In the genomic region with DNA sequence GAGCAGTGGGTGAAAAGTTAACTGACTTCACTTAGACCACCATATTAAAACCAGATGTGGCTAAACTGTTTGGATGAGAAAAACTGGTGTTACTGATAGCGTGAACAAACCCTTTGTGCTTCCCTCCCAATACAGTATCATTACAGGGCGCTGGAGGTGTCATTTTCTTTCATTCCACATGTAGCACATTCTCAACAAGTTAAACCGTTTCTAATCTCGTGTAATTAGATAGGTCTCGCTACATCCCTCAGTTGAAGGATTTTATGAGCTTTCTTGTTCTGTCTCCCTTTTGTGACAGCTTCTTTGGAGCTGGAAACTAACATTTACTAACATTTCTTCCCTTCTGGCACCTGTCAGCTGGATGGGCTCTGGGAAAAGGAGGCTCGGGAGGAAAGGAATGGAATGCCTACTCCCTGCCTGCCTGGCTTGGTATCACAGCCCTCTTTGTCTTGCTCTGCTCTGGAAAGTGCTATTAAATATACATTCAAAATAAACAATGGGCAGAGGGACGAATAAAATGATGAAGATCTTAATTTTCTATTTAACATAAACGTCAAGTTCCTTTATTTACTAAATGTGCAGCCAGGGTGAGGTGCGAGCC, we compare ENCODE assay signal across 22 mouse cellular contexts.
DNase-seq lines count a peak whose midpoint lies in the region; ATAC-seq and TF ChIP-seq lines count a peak whose summit lies in the region.
"Had no signal": no experiment of that assay in that cellular context is flagged by ENCODE, and none has a peak within 500 bp of the region (broad histone marks: within the 10 kb centered on the region; RNA-seq: fewer than 3 reads in every experiment).

No protein-coding gene starts in this region.

- no peaks in the 10 kb centered on the region for H3K36me3 ChIP-seq in heart, postnatal 0 days (replicated peaks; ENCODE audit: control insufficient read depth, insufficient read depth, low read length)
- H3K36me3 ChIP-seq in neural tube, embryonic 15.5 days, result no peaks in the 10 kb centered on the region
- H3K36me3 ChIP-seq in limb, embryonic 10.5 days, result no peaks in the 10 kb centered on the region
- H3K36me3 ChIP-seq: embryonic facial prominence, embryonic 15.5 days; hindbrain, embryonic 15.5 days; liver, embryonic 13.5 days; midbrain, embryonic 12.5 days; stomach, embryonic 15.5 days had no signal

- 45% methylated on average over 9 of the region's 9 CpGs for WGBS in heart, postnatal 0 days
- 46% methylated on average over 9 of the region's 9 CpGs for WGBS in neural tube, embryonic 15.5 days
- 25% methylated on average over 9 of the region's 9 CpGs for WGBS in limb, embryonic 10.5 days

- peak overlapping the region; percentile 46; the same call in 1 of the 2 replicates for H3K27ac ChIP-seq in heart, postnatal 0 days (ENCODE audit: low read depth)
- no peak overlapping the region for H3K27ac ChIP-seq in neural tube, embryonic 15.5 days (replicated peaks)
- H3K27ac ChIP-seq in limb, embryonic 10.5 days, result peak overlapping the region; percentile 42; the same call in 1 of the 2 replicates
- H3K27ac ChIP-seq: embryonic facial prominence, embryonic 15.5 days; hindbrain, embryonic 15.5 days; left cerebral cortex, adult 2 months; liver, embryonic 13.5 days; macrophage; midbrain, embryonic 12.5 days; stomach, embryonic 15.5 days had no signal

- H3K9me3 ChIP-seq in heart, postnatal 0 days (replicated peaks; ENCODE audit: control insufficient read depth, low read length), result no peaks in the 10 kb centered on the region
- no peaks in the 10 kb centered on the region for H3K9me3 ChIP-seq in neural tube, embryonic 15.5 days (replicated peaks)
- H3K9me3 ChIP-seq in limb, embryonic 10.5 days (replicated peaks), result no peaks in the 10 kb centered on the region
- H3K9me3 ChIP-seq: embryonic facial prominence, embryonic 15.5 days; hindbrain, embryonic 15.5 days; liver, embryonic 13.5 days; midbrain, embryonic 12.5 days; stomach, embryonic 15.5 days had no signal

- ATAC-seq in heart, postnatal 0 days (ENCODE audit: insufficient read depth, low read depth), result no peak
- ATAC-seq in neural tube, embryonic 15.5 days (ENCODE audit: low FRiP score), result no peak
- ATAC-seq: intestine, embryonic 16.5 days had no signal

- no peak for TF ChIP-seq EP300 in heart, postnatal 0 days (IDR thresholded peaks at IDR 0.05; ENCODE audit: low read depth)

- H3K4me2 ChIP-seq in heart, postnatal 0 days (ENCODE audit: low read depth, low read length), result no peak overlapping the region
- H3K4me2 ChIP-seq in neural tube, embryonic 15.5 days, result no peak overlapping the region
- H3K4me2 ChIP-seq: embryonic facial prominence, embryonic 15.5 days; hindbrain, embryonic 15.5 days; liver, embryonic 13.5 days; midbrain, embryonic 12.5 days; stomach, embryonic 15.5 days had no signal

- peaks cover 5% of the 10 kb centered on the region; the same call in 1 of the 2 replicates for H3K4me1 ChIP-seq in heart, postnatal 0 days (ENCODE audit: control insufficient read depth, insufficient read depth)
- H3K4me1 ChIP-seq in neural tube, embryonic 15.5 days, result no peaks in the 10 kb centered on the region; the same call in 1 of the 2 replicates
- H3K4me1 ChIP-seq in limb, embryonic 10.5 days, result peaks cover 18% of the 10 kb centered on the region
- H3K4me1 ChIP-seq: embryonic facial prominence, embryonic 15.5 days; hindbrain, embryonic 15.5 days; liver, embryonic 13.5 days; stomach, embryonic 15.5 days had no signal

- H3K4me3 ChIP-seq in heart, postnatal 0 days (ENCODE audit: low read depth, low read length), result no peak overlapping the region
- no peak overlapping the region for H3K4me3 ChIP-seq in neural tube, embryonic 15.5 days (replicated peaks)
- no peak overlapping the region for H3K4me3 ChIP-seq in limb, embryonic 10.5 days
- H3K4me3 ChIP-seq: embryonic facial prominence, embryonic 15.5 days; hindbrain, embryonic 15.5 days; left cerebral cortex, adult 2 months; liver, embryonic 13.5 days; midbrain, embryonic 12.5 days; stomach, embryonic 15.5 days had no signal

- TF ChIP-seq CTCF in heart, postnatal 0 days (IDR thresholded peaks at IDR 0.05; ENCODE audit: low read depth), result no peak

- H3K9ac ChIP-seq in heart, postnatal 0 days (replicated peaks; ENCODE audit: low read depth, low read length), result no peak overlapping the region
- H3K9ac ChIP-seq in neural tube, embryonic 15.5 days (replicated peaks), result no peak overlapping the region
- H3K9ac ChIP-seq: embryonic facial prominence, embryonic 15.5 days; hindbrain, embryonic 15.5 days; liver, embryonic 13.5 days; midbrain, embryonic 12.5 days; stomach, embryonic 15.5 days had no signal

- H3K27me3 ChIP-seq in heart, postnatal 0 days (ENCODE audit: control insufficient read depth, insufficient read depth, low read length), result no peaks in the 10 kb centered on the region
- peaks cover 31% of the 10 kb centered on the region; the same call in 1 of the 2 replicates for H3K27me3 ChIP-seq in neural tube, embryonic 15.5 days (replicated peaks)
- H3K27me3 ChIP-seq in limb, embryonic 10.5 days (ENCODE audit: low read depth, poor library complexity, severe bottlenecking), result peaks cover 95% of the 10 kb centered on the region
- H3K27me3 ChIP-seq: liver, embryonic 13.5 days; stomach, embryonic 15.5 days had no signal

- no peak for DNase-seq in heart, postnatal 0 days (ENCODE audit: low spot score)
- no peak for DNase-seq in heart, adult 8-10 months (ENCODE audit: low spot score)
- DNase-seq in neural tube, embryonic 10.5 days (ENCODE audit: extremely low spot score, low spot score), result peak; percentile 13
- no peak for DNase-seq in limb, embryonic 10.5 days (ENCODE audit: low spot score)
- no peak for DNase-seq in urinary bladder, adult 18-20 months (ENCODE audit: low spot score in 2 of 2)
- DNase-seq in urinary bladder, postnatal 4 days (ENCODE audit: low spot score in 2 of 2), result no peak
- DNase-seq: cerebellum, adult 18-20 months; cerebellum, postnatal 25 days; gastrocnemius, postnatal 14 days; heart, adult 18-20 months; kidney, postnatal 10 days; left cerebral cortex, postnatal 4 days; liver, embryonic 13.5 days; thymus, adult 18-20 months had no signal
